Mouse (Mus musculus) midbrain, embryonic 10.5 days (tissue): ENCODE measurements at regions not wholly inside any gene's neighbourhood (a gene's known extent, or its start where the extent isn't known, plus 50 kb on each side); places are given as distances from the start of the nearest gene placed in this dataset.

Source experiments
- DNase-seq: peaks from one replicate; pipeline ENCODE4 v3.0.0-alpha.2; 2017; ENCODE audit warnings: low spot score
- H3K27ac ChIP-seq: fragments of 300-500 bp; sonication (generic); replicated peaks from 2 replicates; pipeline ENCODE4 v1.5.1; 2016; ENCODE audit warnings: mild to moderate bottlenecking
- H3K27me3 ChIP-seq: fragments of 300-500 bp; sonication (generic); 2 replicates; pipeline ENCODE4 v1.6.1; 2016; ENCODE audit warnings: low read depth, mild to moderate bottlenecking; ENCODE audit not compliant: poor library complexity, severe bottlenecking
- H3K36me3 ChIP-seq: fragments of 300-500 bp; sonication (generic); 2 replicates; pipeline ENCODE4 v1.6.1; 2016; ENCODE audit warnings: mild to moderate bottlenecking, moderate library complexity
- H3K4me1 ChIP-seq: fragments of 300-500 bp; sonication (generic); 2 replicates; pipeline ENCODE4 v1.6.1; 2016
- H3K4me3 ChIP-seq: fragments of 300-500 bp; sonication (generic); 2 replicates; pipeline ENCODE4 v1.5.1; 2016; ENCODE audit warnings: mild to moderate bottlenecking, moderate library complexity
- H3K9me3 ChIP-seq: fragments of 300-500 bp; sonication (generic); replicated peaks from 2 replicates; pipeline ENCODE4 v1.6.1; 2016; ENCODE audit warnings: mild to moderate bottlenecking
- WGBS: fragments of 180-500 bp; shearing (Covaris S2); methylation state at CpG from one replicate; pipeline ENCODE4 v1.1.7; 2016; 5-methylcytosine and 5-hydroxymethylcytosine counted together

DNA sequence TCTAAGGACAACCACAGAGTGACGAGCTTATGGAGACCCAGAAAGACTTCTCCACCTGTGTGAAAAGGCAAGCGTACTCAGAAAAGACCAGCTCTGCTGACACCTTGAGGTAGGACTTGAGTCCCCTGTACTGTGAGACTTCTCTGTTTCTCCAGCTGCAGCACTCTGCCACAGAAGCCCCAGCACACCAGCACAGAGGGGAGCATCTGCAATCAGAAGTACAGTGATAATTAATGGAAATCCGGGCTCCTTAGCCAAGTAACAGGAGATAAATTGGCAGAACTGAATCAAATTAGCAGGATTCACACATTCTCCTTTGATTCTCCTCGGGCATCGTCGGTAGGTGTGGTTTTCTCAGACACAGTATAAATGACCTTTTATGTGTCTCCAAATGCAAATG, 137.3 kb upstream of the Tmem72 start:
- no peak overlapping the region for H3K4me3 ChIP-seq
- no peaks in the 10 kb centered on the region for H3K9me3 ChIP-seq
- DNase-seq: no peak
- H3K27ac ChIP-seq: no peak overlapping the region
- 77% methylated on average over 6 of the region's 6 CpGs for WGBS
- no peaks in the 10 kb centered on the region for H3K36me3 ChIP-seq
- H3K27me3 ChIP-seq: no peaks in the 10 kb centered on the region
- no peaks in the 10 kb centered on the region for H3K4me1 ChIP-seq

DNA sequence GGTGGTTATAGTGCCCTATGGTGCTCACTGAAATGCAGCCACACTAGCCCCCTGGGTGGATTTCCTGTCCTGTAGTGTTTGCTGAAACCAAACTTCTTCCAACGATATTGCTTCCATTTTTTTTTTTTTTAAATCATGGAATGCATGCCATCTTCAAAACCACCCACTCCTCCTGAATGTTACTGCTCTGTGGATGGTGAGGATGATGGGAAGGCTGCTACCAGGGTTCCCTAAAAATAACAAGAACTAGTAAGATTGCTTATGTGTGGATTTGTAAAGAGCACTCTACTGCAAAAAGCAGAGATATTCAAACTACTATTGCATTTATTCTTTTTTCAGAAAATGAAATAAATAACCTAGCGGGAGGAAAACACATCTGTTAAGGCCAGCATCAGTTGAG, 139.4 kb upstream of the Tmem72 start:
- no peak for DNase-seq
- Histone ChIP-seq H3K27me3 (no peaks in the 10 kb centered on the region), H3K9me3 (no peaks in the 10 kb centered on the region), H3K4me3 (no peak overlapping the region), H3K4me1 (no peaks in the 10 kb centered on the region), H3K36me3 (no peaks in the 10 kb centered on the region), H3K27ac (no peak overlapping the region)
- WGBS: 76% methylated on average over 2 of the region's 2 CpGs

DNA sequence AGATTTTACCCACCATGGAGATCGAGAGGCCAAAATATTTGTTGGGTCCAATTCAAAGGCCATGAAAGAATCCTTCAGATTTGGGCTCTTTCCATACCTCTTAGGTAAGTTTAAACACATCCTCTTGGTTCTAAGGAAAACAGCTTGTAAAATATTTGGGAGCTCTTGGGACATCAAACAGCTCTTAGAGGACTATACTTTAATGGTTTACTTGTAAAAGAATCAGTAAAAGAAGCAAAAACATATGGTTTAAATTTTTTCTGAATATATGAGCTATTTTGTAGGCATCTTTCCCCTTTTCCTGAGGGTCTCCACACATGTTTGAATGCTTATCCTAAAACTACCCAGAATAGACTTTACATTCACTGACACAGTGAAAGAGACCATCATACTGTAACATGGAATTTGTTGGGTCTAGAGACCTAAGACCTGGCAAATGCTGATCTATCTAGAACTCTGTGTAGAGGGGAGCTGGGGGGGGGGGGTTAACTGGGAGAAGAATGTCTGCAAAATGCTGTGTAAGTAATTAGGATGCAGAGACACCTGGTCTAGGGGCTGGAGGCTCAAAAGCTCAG, 140.3 kb upstream of the Tmem72 start:
- WGBS: 91% methylated on average over 1 of the region's 1 CpGs
- no peak for DNase-seq

DNA sequence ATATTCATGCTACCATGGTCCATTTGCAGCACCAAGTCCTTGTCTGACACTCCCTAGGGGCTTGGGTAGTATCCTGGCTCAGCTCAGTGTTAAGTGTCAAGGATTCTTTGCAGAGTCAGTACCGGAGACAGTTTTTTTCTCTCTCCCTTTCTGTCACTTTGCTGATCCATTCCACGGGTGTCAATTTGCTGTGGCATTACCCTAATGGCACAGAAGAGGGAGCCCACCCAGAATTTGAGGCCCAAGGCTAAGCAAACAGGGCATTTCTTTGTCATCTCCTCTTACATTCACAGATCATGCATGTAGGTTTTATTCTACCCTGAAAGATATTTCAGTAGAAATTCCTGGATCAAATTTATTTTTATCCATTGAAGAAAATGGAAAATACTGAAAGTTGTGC, 146.4 kb upstream of the Tmem72 start:
- Histone ChIP-seq H3K27me3 (no peaks in the 10 kb centered on the region), H3K4me3 (no peak overlapping the region), H3K27ac (no peak overlapping the region), H3K36me3 (no peaks in the 10 kb centered on the region), H3K4me1 (no peaks in the 10 kb centered on the region; the same call in none of the 2 replicates), H3K9me3 (no peaks in the 10 kb centered on the region)
- 45% methylated on average over 2 of the region's 2 CpGs for WGBS
- no peak for DNase-seq

More for the DNA sequence above, 140.3 kb upstream of the Tmem72 start:
- Histone ChIP-seq H3K27me3 (no peaks in the 10 kb centered on the region), H3K4me1 (no peaks in the 10 kb centered on the region), H3K27ac (no peak overlapping the region), H3K36me3 (no peaks in the 10 kb centered on the region), H3K9me3 (no peaks in the 10 kb centered on the region), H3K4me3 (no peak overlapping the region)

DNA sequence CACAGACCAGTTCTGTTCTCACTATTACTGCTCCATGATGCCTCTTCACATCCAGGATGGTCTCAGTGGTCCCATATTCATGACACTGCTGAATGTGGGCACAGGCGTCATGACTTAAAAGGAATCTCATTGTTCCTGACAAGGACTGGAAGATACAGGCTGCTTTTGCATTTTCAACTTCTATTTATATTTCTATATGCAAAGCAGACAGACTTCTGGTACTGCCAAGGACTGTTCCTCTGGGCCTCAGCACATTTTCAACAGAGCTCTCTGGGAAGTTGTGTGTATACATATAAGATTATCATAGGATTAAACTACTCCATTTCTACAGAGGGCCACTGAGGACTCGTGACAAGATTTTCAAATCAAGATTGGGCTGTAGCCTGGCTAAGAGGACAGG, 146.9 kb upstream of the Tmem72 start:
- no peak overlapping the region for H3K27ac ChIP-seq
- no peak for DNase-seq
- no peak overlapping the region for H3K4me3 ChIP-seq
- no peaks in the 10 kb centered on the region; the same call in none of the 2 replicates for H3K4me1 ChIP-seq
- WGBS: 72% methylated on average over 2 of the region's 2 CpGs
- no peaks in the 10 kb centered on the region for H3K36me3 ChIP-seq
- H3K9me3 ChIP-seq: no peaks in the 10 kb centered on the region
- no peaks in the 10 kb centered on the region for H3K27me3 ChIP-seq

DNA sequence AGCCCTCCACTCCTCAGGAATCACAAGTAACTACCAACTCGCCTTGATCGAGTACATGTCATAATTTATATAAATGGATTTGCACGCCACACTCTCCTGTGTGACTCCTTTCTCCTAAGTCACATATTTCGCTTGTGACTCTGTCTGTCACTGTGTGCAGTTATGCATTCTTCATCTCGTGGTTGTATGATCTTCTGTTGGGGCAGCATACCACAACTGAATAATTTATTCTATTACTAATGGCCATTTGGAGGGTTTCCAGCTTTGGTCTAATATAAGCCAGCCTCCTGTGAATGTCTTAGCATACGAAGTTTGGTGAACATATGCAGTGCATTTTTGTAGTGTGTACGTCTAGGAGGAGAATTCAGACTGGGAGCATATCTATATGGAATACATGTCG, 176.6 kb upstream of the Tmem72 start:
- no peak for DNase-seq
- Histone ChIP-seq H3K27me3 (no peaks in the 10 kb centered on the region), H3K4me1 (no peaks in the 10 kb centered on the region), H3K4me3 (no peak overlapping the region), H3K9me3 (no peaks in the 10 kb centered on the region), H3K27ac (no peak overlapping the region), H3K36me3 (no peaks in the 10 kb centered on the region)
- WGBS: 85% methylated on average over 8 of the region's 8 CpGs

DNA sequence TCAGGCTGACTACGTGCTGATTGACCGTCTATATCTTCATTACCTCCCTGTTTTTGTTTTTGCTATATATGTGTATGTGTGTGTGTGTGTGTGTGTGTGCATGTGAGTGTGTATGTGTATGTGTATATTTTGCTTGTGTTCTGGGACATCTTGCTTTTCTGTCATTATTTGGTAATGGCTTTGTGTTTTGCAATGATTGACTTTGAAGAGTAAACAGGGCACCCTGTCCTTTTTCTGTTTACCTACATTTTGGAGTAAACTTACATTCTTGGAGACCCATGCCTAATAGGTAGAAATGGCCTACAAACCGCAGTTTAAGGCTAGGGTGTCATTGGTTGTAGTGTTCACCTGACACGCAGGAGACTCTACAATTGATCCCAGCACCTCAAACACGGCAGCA, 177.5 kb upstream of the Tmem72 start:
- WGBS: 94% methylated on average over 5 of the region's 5 CpGs
- H3K9me3 ChIP-seq: no peaks in the 10 kb centered on the region

DNA sequence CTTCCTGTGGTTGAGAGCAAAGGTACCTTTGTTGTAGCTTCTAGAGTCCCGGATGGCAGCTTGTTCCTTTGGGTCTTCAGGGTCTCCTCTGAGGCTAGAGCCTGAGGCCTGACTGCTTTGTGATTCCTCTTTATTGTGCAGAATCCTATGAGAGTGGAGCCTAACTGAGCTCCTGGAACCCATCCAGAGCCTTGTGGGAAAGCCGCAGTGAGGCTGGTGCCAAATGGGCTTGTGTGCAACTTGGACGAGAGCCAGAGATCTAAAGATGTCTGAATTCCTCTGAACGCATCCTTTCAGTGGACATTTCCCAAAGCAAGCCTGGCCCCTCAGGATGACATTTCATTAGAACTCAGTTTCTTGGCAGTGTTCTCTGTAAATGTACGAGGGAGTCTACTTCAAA, 178.4 kb upstream of the Tmem72 start:
- Histone ChIP-seq H3K27ac (no peak overlapping the region), H3K36me3 (no peaks in the 10 kb centered on the region), H3K4me3 (no peak overlapping the region), H3K9me3 (no peaks in the 10 kb centered on the region), H3K27me3 (no peaks in the 10 kb centered on the region), H3K4me1 (no peaks in the 10 kb centered on the region)
- DNase-seq: no peak
- WGBS: 92% methylated on average over 5 of the region's 5 CpGs

More for the DNA sequence above, 177.5 kb upstream of the Tmem72 start:
- Histone ChIP-seq H3K36me3 (no peaks in the 10 kb centered on the region), H3K4me3 (no peak overlapping the region), H3K27ac (no peak overlapping the region), H3K4me1 (no peaks in the 10 kb centered on the region), H3K27me3 (no peaks in the 10 kb centered on the region)
- DNase-seq: no peak

DNA sequence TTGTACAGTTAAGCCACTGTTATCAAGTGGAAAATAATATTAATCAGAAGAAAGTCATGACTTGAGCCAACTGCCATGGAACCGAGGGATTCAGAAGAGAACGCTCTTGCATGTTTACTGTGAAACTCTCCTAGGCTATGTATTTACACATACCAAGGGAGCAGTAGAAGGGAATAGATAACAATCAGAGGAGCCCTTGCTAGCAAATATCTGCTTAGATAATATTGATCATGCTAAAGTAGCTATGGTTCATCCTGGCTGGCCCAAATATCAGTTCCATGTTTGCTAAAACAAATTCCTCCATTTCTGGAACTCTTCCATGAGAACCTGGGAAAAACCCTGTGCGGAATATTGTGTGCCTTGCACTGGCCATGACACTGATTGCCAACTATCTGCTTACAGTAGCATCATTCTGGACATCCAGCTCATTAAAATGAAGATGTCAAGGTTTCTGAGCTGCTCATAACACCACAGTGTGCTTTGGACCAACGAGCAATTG, 179.5 kb upstream of the Tmem72 start:
- no peak overlapping the region for H3K27ac ChIP-seq
- H3K9me3 ChIP-seq: no peaks in the 10 kb centered on the region
- no peaks in the 10 kb centered on the region for H3K36me3 ChIP-seq
- 87% methylated on average over 4 of the region's 4 CpGs for WGBS
- no peak for DNase-seq
- no peaks in the 10 kb centered on the region for H3K27me3 ChIP-seq
- H3K4me1 ChIP-seq: no peaks in the 10 kb centered on the region
- no peak overlapping the region for H3K4me3 ChIP-seq

DNA sequence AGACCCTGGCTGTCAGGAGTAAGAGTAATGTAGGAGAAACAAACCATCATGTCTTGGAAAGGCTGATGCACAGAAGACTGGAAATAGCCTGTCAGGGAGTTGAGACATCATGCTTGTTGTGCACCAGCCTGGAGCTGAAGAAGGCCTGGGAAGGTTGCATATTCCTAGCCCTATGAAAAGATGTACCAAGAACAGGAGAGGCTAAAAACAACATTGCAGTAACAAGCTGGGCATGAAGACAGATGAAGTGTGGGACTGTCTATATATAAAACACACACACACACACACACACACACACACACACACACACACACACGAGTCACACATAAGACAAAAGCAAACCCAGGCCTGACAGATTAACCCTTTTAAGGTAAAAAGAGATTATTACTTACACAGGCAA, 185.1 kb upstream of the Tmem72 start:
- Histone ChIP-seq H3K4me1 (no peaks in the 10 kb centered on the region), H3K4me3 (no peak overlapping the region), H3K9me3 (no peaks in the 10 kb centered on the region), H3K27ac (no peak overlapping the region), H3K36me3 (no peaks in the 10 kb centered on the region), H3K27me3 (no peaks in the 10 kb centered on the region)
- 75% methylated on average over 1 of the region's 1 CpGs for WGBS
- no peak for DNase-seq

DNA sequence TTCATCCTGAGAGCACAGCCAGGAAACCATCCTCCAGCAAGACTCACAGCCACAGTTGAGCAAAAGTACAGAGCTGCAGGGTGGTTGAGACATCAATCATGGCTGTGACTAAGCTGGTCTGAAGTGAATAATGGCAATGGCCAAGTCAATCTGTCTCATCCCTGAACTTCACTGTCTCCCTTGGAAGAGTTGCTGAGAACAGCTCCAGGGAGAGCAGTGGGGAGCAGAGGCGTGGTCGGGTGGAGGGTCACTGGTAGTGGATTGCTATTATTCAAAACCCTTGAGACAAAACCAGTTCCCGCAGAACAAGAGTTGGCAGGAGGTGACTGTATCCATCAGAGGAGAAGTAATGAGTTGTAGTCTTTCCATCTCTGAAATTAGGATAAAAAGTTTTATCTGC, 185.7 kb upstream of the Tmem72 start:
- no peak for DNase-seq
- H3K27me3 ChIP-seq: no peaks in the 10 kb centered on the region
- H3K27ac ChIP-seq: no peak overlapping the region
- H3K4me1 ChIP-seq: no peaks in the 10 kb centered on the region
- 82% methylated on average over 3 of the region's 3 CpGs for WGBS
- H3K36me3 ChIP-seq: no peaks in the 10 kb centered on the region
- H3K4me3 ChIP-seq: no peak overlapping the region
- H3K9me3 ChIP-seq: no peaks in the 10 kb centered on the region

DNA sequence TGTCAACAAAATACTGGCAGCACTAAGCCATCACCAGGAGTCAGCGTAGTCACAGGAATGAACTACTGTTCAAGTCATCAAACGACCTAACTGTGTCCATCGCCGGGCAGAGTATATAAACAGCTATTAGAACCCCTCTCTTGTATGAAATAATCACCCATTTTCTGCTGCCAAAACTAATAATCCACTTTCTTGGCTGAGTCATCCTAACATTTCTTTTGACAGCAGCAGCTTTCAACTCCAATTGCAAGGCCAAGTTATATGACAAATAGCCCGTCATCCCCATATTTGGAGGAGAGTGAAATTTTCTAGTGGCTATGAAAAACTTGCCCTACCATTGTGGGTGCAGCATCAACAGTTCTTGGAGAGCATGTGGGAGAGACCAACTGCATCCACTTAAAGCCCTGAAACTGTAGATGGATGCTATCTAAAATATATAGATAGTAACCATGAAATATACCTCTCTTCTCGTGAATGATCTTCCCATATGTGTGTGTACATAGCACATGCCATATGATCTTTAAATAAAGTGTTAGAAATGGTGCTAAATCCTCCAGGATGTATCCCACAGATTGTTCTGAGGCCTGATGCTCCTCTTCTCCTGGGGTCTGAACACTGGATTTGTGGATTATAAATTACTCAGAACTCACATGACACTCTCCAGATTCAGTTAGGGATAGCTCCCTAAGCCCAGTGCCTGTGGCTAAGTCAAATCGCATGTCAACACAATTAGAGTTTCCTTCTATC, 189.9 kb upstream of the Tmem72 start:
- 88% methylated on average over 7 of the region's 7 CpGs for WGBS
- no peak overlapping the region for H3K4me3 ChIP-seq
- H3K27me3 ChIP-seq: no peaks in the 10 kb centered on the region
- no peaks in the 10 kb centered on the region for H3K9me3 ChIP-seq
- DNase-seq: no peak
- H3K27ac ChIP-seq: no peak overlapping the region
- no peaks in the 10 kb centered on the region for H3K4me1 ChIP-seq
- no peaks in the 10 kb centered on the region for H3K36me3 ChIP-seq

DNA sequence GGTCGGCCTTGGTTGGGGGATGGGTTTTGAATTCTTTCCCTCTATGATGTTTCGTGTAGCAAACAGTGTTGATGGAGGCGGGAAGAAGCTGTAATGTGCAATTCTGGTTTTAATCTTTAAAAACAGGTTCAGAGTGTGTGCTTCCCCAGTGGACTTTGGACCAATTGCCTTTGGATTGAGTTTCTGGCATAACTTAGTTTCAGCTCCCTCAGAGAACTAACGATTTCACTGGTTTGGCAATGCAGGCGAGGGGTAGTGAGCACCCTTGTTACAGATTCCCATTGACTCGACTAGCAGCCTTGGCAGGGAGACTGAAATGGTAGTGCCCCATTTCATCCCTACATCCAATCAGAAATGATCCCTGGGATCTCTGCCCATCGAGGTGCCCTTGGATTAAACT, 193.9 kb upstream of the Tmem72 start:
- no peaks in the 10 kb centered on the region for H3K9me3 ChIP-seq
- no peaks in the 10 kb centered on the region for H3K36me3 ChIP-seq
- DNase-seq: no peak
- 91% methylated on average over 7 of the region's 7 CpGs for WGBS
- no peaks in the 10 kb centered on the region for H3K27me3 ChIP-seq
- no peak overlapping the region for H3K27ac ChIP-seq
- H3K4me1 ChIP-seq: no peaks in the 10 kb centered on the region
- no peak overlapping the region for H3K4me3 ChIP-seq
